Mouse (Mus musculus) forebrain, embryonic 15.5 days (tissue): ENCODE data around the gene 3100002H09Rik. TPM values are rescaled to one million over a fixed set of nuclear protein-coding genes. Genes with fewer than 3 reads are reported as not detected.

Experiments
- ATAC-seq: fragments of 200-750 bp; cut with Nextera tagmentation; replicated peaks from 2 replicates; pipeline ENCODE4 v1.8.0; 2017; ENCODE audit warnings: mild to moderate bottlenecking, moderate TSS enrichment, moderate library complexity
- H3K27ac ChIP-seq: fragments of 300-500 bp; sonication (generic); replicated peaks from 2 replicates; pipeline ENCODE4 v1.5.1; 2015; ENCODE audit warnings: mild to moderate bottlenecking, inconsistent platforms
- H3K27me3 ChIP-seq: fragments of 300-500 bp; sonication (generic); 2 replicates; pipeline ENCODE4 v1.6.1; 2015; ENCODE audit warnings: inconsistent platforms
- H3K36me3 ChIP-seq: fragments of 300-500 bp; sonication (generic); 2 replicates; pipeline ENCODE4 v1.6.1; 2015; ENCODE audit warnings: mild to moderate bottlenecking, inconsistent platforms
- H3K4me1 ChIP-seq: fragments of 300-500 bp; sonication (generic); 2 replicates; pipeline ENCODE4 v1.6.1; 2015; ENCODE audit warnings: inconsistent platforms
- H3K4me2 ChIP-seq: fragments of 300-500 bp; sonication (generic); replicated peaks from 2 replicates; pipeline ENCODE4 v1.6.1; 2015; ENCODE audit warnings: mild to moderate bottlenecking, inconsistent platforms
- H3K4me3 ChIP-seq: fragments of 300-500 bp; sonication (generic); 2 replicates; pipeline ENCODE4 v1.5.1; 2015; ENCODE audit warnings: mild to moderate bottlenecking, inconsistent platforms
- H3K9ac ChIP-seq: fragments of 300-500 bp; sonication (generic); replicated peaks from 2 replicates; pipeline ENCODE4 v1.6.1; 2015; ENCODE audit warnings: mild to moderate bottlenecking, inconsistent platforms
- H3K9me3 ChIP-seq: fragments of 300-500 bp; sonication (generic); 2 replicates; pipeline ENCODE4 v1.6.1; 2016; ENCODE audit warnings: inconsistent platforms
- WGBS: fragments of 180-500 bp; shearing (Covaris S2); methylation state at CpG from one replicate; pipeline ENCODE4 v1.1.7; 2015; ENCODE audit warnings: mixed read lengths; 5-methylcytosine and 5-hydroxymethylcytosine counted together
- polyA plus RNA-seq: library from polyadenylated mRNA; unstranded; fragments of >200 nt; fragmentation: Nextera tagmentation; extraction: Ambion mirVana; gene quantifications from 2 replicates; pipeline ENCODE4 v1.2.1, GENCODE M21; 2015

Gene 3100002H09Rik
- polyA plus RNA-seq, 1 experiment from 2014 or later: 1.2 TPM

DNA sequence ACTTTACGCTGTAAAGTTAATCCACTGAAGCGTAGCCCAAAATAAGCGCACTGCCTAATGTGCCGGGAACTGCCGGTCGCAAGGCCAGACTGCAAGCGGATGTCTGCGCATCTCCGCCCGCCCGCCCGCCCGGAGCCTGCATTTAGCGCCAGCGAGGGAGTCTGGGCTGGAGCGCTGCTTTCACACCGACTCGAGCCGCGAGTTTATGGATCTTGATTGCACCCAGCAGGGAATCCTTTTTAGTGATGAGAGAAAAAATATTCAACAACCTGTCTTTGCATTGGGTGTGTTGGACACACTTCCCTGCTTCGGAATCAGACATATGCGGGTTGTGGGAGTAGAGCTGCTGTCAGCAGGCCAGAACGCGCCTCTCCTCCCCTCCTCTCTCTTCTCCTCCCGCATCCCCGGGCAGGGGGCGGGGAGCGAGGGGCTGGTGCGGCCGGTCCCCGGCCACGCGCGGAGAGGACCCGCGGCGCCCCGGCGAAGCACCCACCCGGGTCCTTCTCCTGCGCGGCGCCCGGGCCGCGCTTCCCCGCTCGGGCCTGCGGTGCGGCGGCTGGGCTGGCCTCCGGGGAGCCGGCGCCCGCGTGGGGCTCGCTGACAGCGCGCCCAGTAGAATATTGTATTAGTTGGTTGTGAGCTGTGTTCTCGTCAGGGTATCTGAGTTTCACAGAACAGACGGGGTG lies 35.2 kb downstream of the 3100002H09Rik start:
- Histone ChIP-seq H3K9me3 (no peaks in the 10 kb centered on the region), H3K4me3 (peak overlapping the region; percentile 48), H3K27me3 (peaks cover 7% of the 10 kb centered on the region; the same call in 1 of the 2 replicates), H3K27ac (peak overlapping the region; percentile 92), H3K4me2 (peak overlapping the region; percentile 98), H3K36me3 (no peaks in the 10 kb centered on the region), H3K4me1 (peaks cover 49% of the 10 kb centered on the region), H3K9ac (peak overlapping the region; percentile 69)
- ATAC-seq: peak; percentile 79
- under 1% methylated on average over 55 of the region's 61 CpGs for WGBS

DNA sequence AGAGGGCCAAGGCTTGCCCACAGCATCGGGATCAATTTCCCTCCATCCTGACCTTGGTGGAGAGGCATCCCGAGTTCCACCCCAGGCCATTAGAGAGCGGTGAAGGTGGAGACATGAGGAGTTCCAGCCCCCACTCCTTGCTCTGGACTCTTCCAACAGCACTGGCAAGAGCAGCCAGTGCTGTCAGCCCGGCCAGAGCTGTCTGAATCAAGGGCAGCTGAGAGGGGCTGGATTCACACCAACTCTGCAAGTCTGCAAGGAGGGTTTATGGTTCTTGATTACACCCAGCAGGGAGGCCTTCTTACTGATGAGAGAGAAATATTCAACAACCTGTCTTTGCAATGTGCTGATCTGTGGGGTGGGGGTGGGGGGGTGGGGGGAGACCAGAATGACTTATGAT lies 37.0 kb downstream of the 3100002H09Rik start:
- Histone ChIP-seq H3K27me3 (peaks cover 7% of the 10 kb centered on the region; the same call in 1 of the 2 replicates), H3K9ac (no peak overlapping the region), H3K36me3 (no peaks in the 10 kb centered on the region), H3K27ac (no peak overlapping the region), H3K4me2 (no peak overlapping the region), H3K9me3 (no peaks in the 10 kb centered on the region), H3K4me1 (peaks cover 57% of the 10 kb centered on the region), H3K4me3 (no peak overlapping the region)
- no peak for ATAC-seq
- 67% methylated on average over 4 of the region's 4 CpGs for WGBS

DNA sequence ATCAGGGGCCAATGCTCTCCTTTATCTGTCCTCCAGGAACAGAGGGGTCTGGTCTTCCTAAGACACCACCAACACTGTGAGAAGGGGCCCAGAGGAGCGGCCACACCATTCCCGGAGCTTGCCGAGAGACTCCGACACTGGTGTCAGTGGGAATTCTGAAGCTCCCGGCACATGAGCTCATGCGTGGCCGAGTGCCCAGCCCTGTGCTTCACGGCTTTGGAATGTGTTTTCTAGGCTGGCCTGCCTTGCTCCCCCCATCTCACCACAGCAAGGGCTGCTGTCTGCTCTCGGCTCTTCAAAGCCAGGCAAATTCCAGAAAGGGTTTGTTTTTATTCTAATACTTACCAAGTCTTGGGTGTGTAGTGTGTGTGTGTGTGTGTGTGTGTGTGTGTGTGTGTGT lies 39.6 kb downstream of the 3100002H09Rik start:
- Histone ChIP-seq H3K9ac (no peak overlapping the region), H3K27me3 (peaks cover under 1% of the 10 kb centered on the region; the same call in 1 of the 2 replicates), H3K27ac (no peak overlapping the region; the same call in 1 of the 2 replicates), H3K4me1 (peaks cover 51% of the 10 kb centered on the region), H3K9me3 (no peaks in the 10 kb centered on the region), H3K36me3 (no peaks in the 10 kb centered on the region), H3K4me2 (no peak overlapping the region), H3K4me3 (no peak overlapping the region)
- WGBS: 36% methylated on average over 9 of the region's 9 CpGs
- peak; percentile 36; the same call in 1 of the 2 replicates for ATAC-seq

DNA sequence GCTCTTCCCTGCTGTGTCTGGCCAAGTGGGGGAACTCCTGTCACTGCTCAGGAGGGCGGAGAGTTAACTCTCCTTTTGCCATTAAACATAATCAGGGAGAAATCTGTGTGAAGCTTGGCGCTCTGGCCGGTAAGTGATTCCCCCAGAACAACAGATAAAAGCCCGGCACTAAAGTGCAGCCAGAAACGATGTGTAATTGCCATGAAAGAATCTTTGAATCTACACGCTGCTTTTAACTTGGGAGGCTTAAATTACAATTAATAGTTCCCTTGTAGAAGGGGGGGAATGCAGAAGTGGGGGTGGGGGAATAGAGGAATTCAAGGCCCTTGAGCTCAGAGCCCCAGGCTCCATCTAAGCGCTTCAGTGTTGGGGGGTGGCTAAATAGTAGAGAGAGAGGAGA lies 40.9 kb downstream of the 3100002H09Rik start:
- Histone ChIP-seq H3K4me2 (no peak overlapping the region), H3K4me1 (peaks cover 38% of the 10 kb centered on the region), H3K27me3 (no peaks in the 10 kb centered on the region), H3K27ac (no peak overlapping the region), H3K36me3 (no peaks in the 10 kb centered on the region), H3K9me3 (no peaks in the 10 kb centered on the region), H3K9ac (no peak overlapping the region), H3K4me3 (no peak overlapping the region)
- no peak for ATAC-seq
- WGBS: 10% methylated on average over 7 of the region's 7 CpGs

DNA sequence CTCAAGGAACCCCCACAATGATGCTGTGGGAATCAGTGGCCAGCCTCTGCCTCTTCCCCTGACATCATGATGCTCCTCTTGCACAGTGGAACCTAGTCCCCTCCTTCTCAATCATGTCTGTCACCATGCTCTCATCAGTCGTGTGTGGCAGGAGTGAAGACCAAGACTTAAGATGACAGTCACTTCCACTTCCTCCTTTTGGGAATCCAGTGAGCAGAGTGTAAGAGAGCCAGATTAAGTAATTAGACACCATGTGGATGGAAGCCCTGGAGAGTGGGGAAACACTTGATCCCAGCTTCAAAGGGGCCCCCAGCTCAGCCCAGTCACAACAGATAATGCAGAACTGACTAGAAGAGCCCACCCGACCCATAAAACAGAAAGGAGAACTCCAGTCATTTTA lies 47.2 kb downstream of the 3100002H09Rik start:
- no peaks in the 10 kb centered on the region for H3K9me3 ChIP-seq
- H3K9ac ChIP-seq: no peak overlapping the region
- H3K27me3 ChIP-seq: no peaks in the 10 kb centered on the region
- no peak for ATAC-seq
- H3K4me3 ChIP-seq: no peak overlapping the region
- peaks cover 25% of the 10 kb centered on the region for H3K4me1 ChIP-seq
- no peak overlapping the region for H3K27ac ChIP-seq
- WGBS: 34% methylated on average over 2 of the region's 2 CpGs
- no peak overlapping the region for H3K4me2 ChIP-seq
- no peaks in the 10 kb centered on the region for H3K36me3 ChIP-seq

DNA sequence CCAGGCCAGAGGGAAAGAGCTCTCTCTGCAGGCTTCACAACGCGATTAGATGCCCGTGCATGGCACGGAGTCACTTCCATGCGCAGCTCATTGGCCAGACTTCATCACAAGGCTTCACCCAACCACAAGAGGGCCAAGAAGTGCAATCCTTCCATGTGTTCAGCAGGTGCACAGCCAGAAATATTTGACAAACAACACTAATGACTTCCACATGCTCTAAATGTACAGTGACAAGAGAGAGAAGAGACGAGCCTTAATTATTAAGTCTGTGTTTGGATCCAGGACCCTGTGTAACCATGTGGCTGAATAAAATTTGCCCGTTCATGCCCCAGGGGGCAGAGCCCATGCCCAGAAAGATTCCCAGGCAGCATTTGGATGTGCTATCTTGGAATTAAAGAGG lies 47.9 kb downstream of the 3100002H09Rik start:
- peak; percentile 84 for ATAC-seq
- Histone ChIP-seq H3K27me3 (no peaks in the 10 kb centered on the region), H3K36me3 (no peaks in the 10 kb centered on the region), H3K4me3 (no peak overlapping the region), H3K4me2 (no peak overlapping the region), H3K9ac (no peak overlapping the region), H3K9me3 (no peaks in the 10 kb centered on the region), H3K4me1 (peaks cover 25% of the 10 kb centered on the region), H3K27ac (peak overlapping the region; percentile 72)
- 26% methylated on average over 7 of the region's 7 CpGs for WGBS

Other genes with a start within 250 kb of the 3100002H09Rik start
- 21.5 and 21.8 TPM in 2 replicates for gene Pou3f1, start 46.0 kb upstream of the 3100002H09Rik start, polyA plus RNA-seq
- gene Utp11, start 82.8 kb upstream of the 3100002H09Rik start, polyA plus RNA-seq: 44.4 and 46.0 TPM in 2 replicates
- gene Fhl3, start 89.9 kb upstream of the 3100002H09Rik start, polyA plus RNA-seq: 1.6 and 2.2 TPM in 2 replicates
- gene Sf3a3, start 104.0 kb upstream of the 3100002H09Rik start, polyA plus RNA-seq: 132 and 133 TPM in 2 replicates
- 22.6 and 25.2 TPM in 2 replicates for gene Inpp5b, start 131.0 kb upstream of the 3100002H09Rik start, polyA plus RNA-seq
- gene Mtf1, start 191.3 kb upstream of the 3100002H09Rik start, polyA plus RNA-seq: 12.1 and 13.8 TPM in 2 replicates
- gene Yrdc, start 239.9 kb upstream of the 3100002H09Rik start, polyA plus RNA-seq: 51.1 and 59.3 TPM in 2 replicates
- 81.3 and 86.1 TPM in 2 replicates for gene 1110065P20Rik, start 240.4 kb upstream of the 3100002H09Rik start, polyA plus RNA-seq